Mouse (Mus musculus) liver, postnatal 0 days (tissue): ENCODE results near the gene Vps33b. TPM values are rescaled to one million over a fixed set of nuclear protein-coding genes. Genes with fewer than 3 reads are reported as not detected.
A peak's percentile ranks its signal among the peaks of the same experiment; 100 is the strongest.

Source experiments
- ATAC-seq: fragments of 200-750 bp; cut with Nextera tagmentation; 2 replicates; pipeline ENCODE4 v1.8.0; 2017; ENCODE audit warnings: mild to moderate bottlenecking, moderate library complexity
- DNase-seq: peaks from one replicate; pipeline ENCODE4 v3.0.0-alpha.2; 2016
- H3K27ac ChIP-seq: fragments of 300-500 bp; sonication (generic); 2 replicates; pipeline ENCODE4 v1.5.1; 2014; ENCODE audit warnings: antibody characterized with exemption, moderate library complexity, mild to moderate bottlenecking, low read depth
- H3K27me3 ChIP-seq: fragments of 300-500 bp; sonication (generic); 2 replicates; pipeline ENCODE4 v1.6.1; 2014; ENCODE audit warnings: low read length, control low read depth, mixed read lengths; ENCODE audit not compliant: insufficient read depth
- H3K36me3 ChIP-seq: fragments of 300-500 bp; sonication (generic); replicated peaks from 2 replicates; pipeline ENCODE4 v1.6.1; 2014; ENCODE audit warnings: mild to moderate bottlenecking, control low read depth, low read length, moderate library complexity, mixed read lengths; ENCODE audit not compliant: insufficient read depth
- H3K4me1 ChIP-seq: fragments of 300-500 bp; sonication (generic); 2 replicates; pipeline ENCODE4 v1.6.1; 2014; ENCODE audit warnings: antibody characterized with exemption, mild to moderate bottlenecking, control low read depth; ENCODE audit not compliant: insufficient read depth
- H3K4me2 ChIP-seq: fragments of 300-500 bp; sonication (generic); 2 replicates; pipeline ENCODE4 v1.6.1; 2014; ENCODE audit warnings: low read depth, mild to moderate bottlenecking, low read length, moderate library complexity, mixed read lengths
- H3K4me3 ChIP-seq: fragments of 300-500 bp; sonication (generic); 2 replicates; pipeline ENCODE4 v1.5.1; 2014; ENCODE audit warnings: low read depth, low read length
- H3K9ac ChIP-seq: fragments of 300-500 bp; sonication (generic); replicated peaks from 2 replicates; pipeline ENCODE4 v1.6.1; 2014; ENCODE audit warnings: mild to moderate bottlenecking, moderate library complexity
- H3K9me3 ChIP-seq: fragments of 300-500 bp; sonication (generic); 2 replicates; pipeline ENCODE4 v1.6.1; 2016; ENCODE audit warnings: mild to moderate bottlenecking, control low read depth, low read length, mixed read lengths
- CTCF ChIP-seq: sonication (generic); IDR thresholded peaks from 2 replicates; pipeline ENCODE4 v1.5.1; 2016; ENCODE audit warnings: antibody characterized with exemption, low read depth
- EP300 ChIP-seq: IDR thresholded peaks from 2 replicates; pipeline ENCODE4 v1.6.1; 2016; ENCODE audit warnings: antibody characterized with exemption, low read depth, mild to moderate bottlenecking
- WGBS: fragments of 180-500 bp; shearing (Covaris S2); extraction: QIAGEN DNeasy Blood & Tissue Kit; methylation state at CpG from one replicate; pipeline ENCODE4 v1.1.7; 2014; ENCODE audit not compliant: insufficient replicate concordance; 5-methylcytosine and 5-hydroxymethylcytosine counted together
- polyA plus RNA-seq: library from polyadenylated mRNA; unstranded; fragments of >200 nt; fragmentation: Nextera tagmentation; extraction: Ambion mirVana; gene quantifications from 2 replicates; pipeline ENCODE4 v1.2.1, GENCODE M21; 2015

Gene Vps33b
- polyA plus RNA-seq, 1 experiment from 2014 or later = 2.5 TPM

- H3K9ac ChIP-seq = peak within 1 kb of the TSS; percentile 96
- peaks cover 20% of the 10 kb centered on the region for H3K36me3 ChIP-seq
- H3K4me1 ChIP-seq = peaks cover 13% of the 10 kb centered on the region; the same call in 1 of the 2 replicates
- ATAC-seq = peak; percentile 99
- no peaks in the 10 kb centered on the region for H3K27me3 ChIP-seq
- DNase-seq = peak; percentile 100
- peak within 1 kb of the TSS; percentile 85 for H3K4me2 ChIP-seq
- H3K27ac ChIP-seq = peak within 1 kb of the TSS; percentile 85
- under 1% methylated on average over 52 of the region's 52 CpGs for WGBS
- TF ChIP-seq EP300 = no peak
- no peak; the same call in 1 of the 2 replicates for TF ChIP-seq CTCF
- H3K4me3 ChIP-seq = peak within 1 kb of the TSS; percentile 85
- no peaks in the 10 kb centered on the region for H3K9me3 ChIP-seq
These were observed 24.8 kb downstream of the Vps33b start, which contains the start of gene Prc1 for GRCm38 (mm10) chr7:80294062-80294763. Gene Prc1 (plus strand): TSS chr7:80294450.

GRCm38 (mm10) chr7:80294764-80295648 is 25.6 kb downstream of the Vps33b start:
- peaks cover 13% of the 10 kb centered on the region; the same call in 1 of the 2 replicates for H3K4me1 ChIP-seq
- DNase-seq = no peak
- ATAC-seq = peak; percentile 44
- H3K36me3 ChIP-seq = peaks cover 25% of the 10 kb centered on the region
- WGBS = 9% methylated on average over 37 of the region's 37 CpGs
- no peak for TF ChIP-seq EP300
- peak overlapping the region; percentile 73 for H3K27ac ChIP-seq
- H3K9me3 ChIP-seq = no peaks in the 10 kb centered on the region
- H3K4me2 ChIP-seq = peak overlapping the region; percentile 85
- H3K4me3 ChIP-seq = peak overlapping the region; percentile 85
- peak overlapping the region; percentile 96 for H3K9ac ChIP-seq
- H3K27me3 ChIP-seq = no peaks in the 10 kb centered on the region

- Histone ChIP-seq H3K4me2 (peak overlapping the region; percentile 85), H3K27ac (no peak overlapping the region), H3K9me3 (no peaks in the 10 kb centered on the region), H3K4me1 (peaks cover 13% of the 10 kb centered on the region; the same call in 1 of the 2 replicates), H3K27me3 (no peaks in the 10 kb centered on the region), H3K36me3 (peaks cover 33% of the 10 kb centered on the region), H3K4me3 (peak overlapping the region; percentile 85; the same call in 1 of the 2 replicates), H3K9ac (peak overlapping the region; percentile 18; the same call in 1 of the 2 replicates)
- no peak for DNase-seq
- ATAC-seq = no peak
- WGBS = 87% methylated on average over 6 of the region's 6 CpGs
- TF ChIP-seq EP300 = no peak
- TF ChIP-seq CTCF = no peak
These were observed 27.0 kb downstream of the Vps33b start for GRCm38 (mm10) chr7:80296462-80296861.

GRCm38 (mm10) chr7:80297041-80297440 is 27.6 kb downstream of the Vps33b start:
- TF ChIP-seq CTCF = no peak
- no peak for TF ChIP-seq EP300
- no peak for ATAC-seq

GRCm38 (mm10) chr7:80298754-80299153 is 29.3 kb downstream of the Vps33b start:
- no peak for ATAC-seq
- 97% methylated on average over 4 of the region's 4 CpGs for WGBS
- no peak for TF ChIP-seq CTCF
- no peak for TF ChIP-seq EP300
- Histone ChIP-seq H3K4me2 (no peak overlapping the region), H3K9ac (no peak overlapping the region), H3K9me3 (no peaks in the 10 kb centered on the region), H3K4me3 (no peak overlapping the region), H3K36me3 (peaks cover 50% of the 10 kb centered on the region), H3K27me3 (no peaks in the 10 kb centered on the region), H3K27ac (no peak overlapping the region), H3K4me1 (peaks cover 10% of the 10 kb centered on the region; the same call in 1 of the 2 replicates)
- DNase-seq = no peak

More at GRCm38 (mm10) chr7:80297041-80297440, 27.6 kb downstream of the Vps33b start:
- H3K9me3 ChIP-seq = no peaks in the 10 kb centered on the region
- H3K27me3 ChIP-seq = no peaks in the 10 kb centered on the region
- no peak for DNase-seq
- peak overlapping the region; percentile 85 for H3K4me2 ChIP-seq
- H3K9ac ChIP-seq = peak overlapping the region; percentile 18; the same call in 1 of the 2 replicates
- 83% methylated on average over 3 of the region's 3 CpGs for WGBS
- H3K27ac ChIP-seq = no peak overlapping the region
- peaks cover 13% of the 10 kb centered on the region; the same call in 1 of the 2 replicates for H3K4me1 ChIP-seq
- H3K4me3 ChIP-seq = 0 out of 2 replicates have a peak overlapping the region, but pooled peaks have one; percentile 85
- H3K36me3 ChIP-seq = peaks cover 37% of the 10 kb centered on the region

GRCm38 (mm10) chr7:80299568-80299967 is 30.1 kb downstream of the Vps33b start:
- ATAC-seq = no peak
- Histone ChIP-seq H3K36me3 (peaks cover 57% of the 10 kb centered on the region), H3K4me3 (no peak overlapping the region), H3K9me3 (no peaks in the 10 kb centered on the region), H3K27me3 (no peaks in the 10 kb centered on the region), H3K9ac (no peak overlapping the region), H3K4me2 (no peak overlapping the region; the same call in 1 of the 2 replicates), H3K27ac (no peak overlapping the region), H3K4me1 (0 out of 2 replicates have a peak, but pooled peaks cover 8% of the 10 kb centered on the region)
- no peak for TF ChIP-seq EP300
- no peak for TF ChIP-seq CTCF
- no peak for DNase-seq
- WGBS = 79% methylated on average over 3 of the region's 3 CpGs
